ENCODE assay signal across 31 mouse cellular contexts in the genomic region with DNA sequence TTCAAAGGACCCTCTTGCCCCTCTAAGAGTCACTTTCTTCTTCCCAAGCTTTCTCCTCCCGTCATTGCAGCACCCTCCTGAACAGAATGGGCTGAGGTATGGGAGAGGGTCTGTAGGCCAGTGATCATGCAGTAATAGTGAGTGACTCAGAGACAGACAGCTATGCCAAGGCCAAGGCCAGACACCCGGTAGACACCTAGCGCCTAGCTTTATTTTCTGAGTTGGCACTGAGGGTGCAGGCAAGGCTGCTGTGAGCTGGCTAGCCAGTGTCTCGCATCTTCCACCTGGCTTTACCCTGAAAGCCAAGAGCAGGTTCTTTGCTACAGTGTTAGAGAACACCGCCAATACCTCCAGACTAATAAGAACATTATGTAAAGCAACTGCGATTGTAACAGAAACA. TPM values are rescaled to one million over a fixed set of nuclear protein-coding genes. Genes with fewer than 3 reads are reported as not detected.
A peak's percentile ranks its signal among the peaks of the same experiment; 100 is the strongest.
DNase-seq lines count a peak whose midpoint lies in the region; ATAC-seq and TF ChIP-seq lines count a peak whose summit lies in the region.
"Had no signal": no experiment of that assay in that cellular context is flagged by ENCODE, and none has a peak within 500 bp of the region (broad histone marks: within the 10 kb centered on the region; RNA-seq: fewer than 3 reads in every experiment).

No protein-coding gene starts in this region.

- H3K27ac ChIP-seq in hindbrain, postnatal 0 days = peak overlapping the region; percentile 36; the same call in 1 of the 2 replicates
- no peak overlapping the region for H3K27ac ChIP-seq in hindbrain, embryonic 14.5 days
- H3K27ac ChIP-seq: embryonic facial prominence, embryonic 13.5 days; forebrain, embryonic 13.5 days; kidney, embryonic 15.5 days; limb, embryonic 10.5 days; liver, embryonic 15.5 days; lung, embryonic 15.5 days; neural tube, embryonic 13.5 days had no signal

- no peaks in the 10 kb centered on the region for H3K27me3 ChIP-seq in hindbrain, postnatal 0 days (ENCODE audit: insufficient read depth, low read length)
- H3K27me3 ChIP-seq in hindbrain, embryonic 14.5 days (ENCODE audit: control insufficient read depth, insufficient read depth, low read length) = no peaks in the 10 kb centered on the region
- H3K27me3 ChIP-seq: embryonic facial prominence, embryonic 13.5 days; heart, embryonic 12.5 days; kidney, embryonic 15.5 days; liver, embryonic 15.5 days; lung, embryonic 15.5 days; neural tube, embryonic 13.5 days had no signal

- peaks cover 7% of the 10 kb centered on the region; the same call in 1 of the 2 replicates for H3K4me1 ChIP-seq in hindbrain, postnatal 0 days (ENCODE audit: insufficient read depth, low read length)
- H3K4me1 ChIP-seq in hindbrain, embryonic 14.5 days (replicated peaks; ENCODE audit: control insufficient read depth, insufficient read depth, low read length) = 0 out of 2 replicates have a peak, but pooled peaks cover 7% of the 10 kb centered on the region
- H3K4me1 ChIP-seq: kidney, embryonic 15.5 days; limb, embryonic 10.5 days; liver, embryonic 15.5 days had no signal

- no peak for ATAC-seq in hindbrain, postnatal 0 days
- no peak for ATAC-seq in hindbrain, embryonic 14.5 days (ENCODE audit: low FRiP score)
- ATAC-seq: activated CD4-positive, CD25-positive, alpha-beta regulatory T cell, adult 4 months; forebrain, embryonic 13.5 days had no signal

- no peak for TF ChIP-seq CTCF in hindbrain, postnatal 0 days (IDR thresholded peaks at IDR 0.05; ENCODE audit: low read depth)

- H3K4me3 ChIP-seq in hindbrain, postnatal 0 days (ENCODE audit: low read length) = no peak overlapping the region
- no peak overlapping the region for H3K4me3 ChIP-seq in hindbrain, embryonic 14.5 days (replicated peaks; ENCODE audit: low read length)
- H3K4me3 ChIP-seq: embryonic facial prominence, embryonic 13.5 days; erythroblast, embryonic 14.5 days; forebrain, embryonic 13.5 days; heart, embryonic 12.5 days; kidney, embryonic 15.5 days; limb, embryonic 10.5 days; liver, embryonic 15.5 days; lung, embryonic 15.5 days; megakaryocyte, embryonic 14.5 days; neural tube, embryonic 13.5 days had no signal

- peak; percentile 69 to 79 for DNase-seq in adrenal gland, adult (ENCODE audit: inconsistent age in 2 of 2, low spot score in 1 of 2)
- DNase-seq in adrenal gland, postnatal 4 days (ENCODE audit: low spot score in 2 of 2) = no peak
- no peak for DNase-seq in hindbrain, postnatal 0 days (ENCODE audit: low spot score)
- no peak for DNase-seq in hindbrain, embryonic 14.5 days (ENCODE audit: low spot score)
- peak; percentile 73 for DNase-seq in brain, adult 2 months (ENCODE audit: low read depth, low spot score)
- DNase-seq in cerebellum, postnatal 14 days = peak; percentile 55 to 67
- DNase-seq in thymus, postnatal 14 days = no peak
- DNase-seq in layer of hippocampus, adult 8-10 months (ENCODE audit: low spot score in 2 of 2) = no peak
- DNase-seq: embryo, embryonic 11 days; heart, adult 18-20 months; heart, postnatal 14 days; kidney, adult 11 months; kidney, postnatal 36 days; layer of hippocampus, adult 9-11 months; liver; lung, postnatal 36 days; midbrain, embryonic 14.5 days; retina, postnatal 1 day; right cerebral cortex, postnatal 4 days; thymus, adult 18-20 months had no signal

- WGBS in hindbrain, postnatal 0 days = 78% methylated on average over 6 of the region's 6 CpGs
- 88% methylated on average over 6 of the region's 6 CpGs for WGBS in hindbrain, embryonic 14.5 days

- no peak overlapping the region for H3K9ac ChIP-seq in hindbrain, postnatal 0 days (replicated peaks; ENCODE audit: low read length)
- no peak overlapping the region for H3K9ac ChIP-seq in hindbrain, embryonic 14.5 days
- H3K9ac ChIP-seq: embryonic facial prominence, embryonic 13.5 days; forebrain, embryonic 13.5 days; heart, embryonic 12.5 days; kidney, embryonic 15.5 days; liver, embryonic 15.5 days; lung, embryonic 15.5 days; neural tube, embryonic 13.5 days had no signal

- H3K9me3 ChIP-seq in hindbrain, postnatal 0 days (ENCODE audit: low read length) = no peaks in the 10 kb centered on the region
- no peaks in the 10 kb centered on the region for H3K9me3 ChIP-seq in hindbrain, embryonic 14.5 days (ENCODE audit: control insufficient read depth, low read length)
- H3K9me3 ChIP-seq: embryonic facial prominence, embryonic 13.5 days; forebrain, embryonic 13.5 days; kidney, embryonic 15.5 days; limb, embryonic 10.5 days; liver, embryonic 15.5 days; lung, embryonic 15.5 days; neural tube, embryonic 13.5 days had no signal

- no peaks in the 10 kb centered on the region for H3K36me3 ChIP-seq in hindbrain, postnatal 0 days (ENCODE audit: insufficient read depth, low read length)
- H3K36me3 ChIP-seq in hindbrain, embryonic 14.5 days (replicated peaks; ENCODE audit: control insufficient read depth, insufficient read depth) = no peaks in the 10 kb centered on the region
- H3K36me3 ChIP-seq: embryonic facial prominence, embryonic 13.5 days; heart, embryonic 12.5 days; kidney, embryonic 15.5 days; limb, embryonic 10.5 days; liver, embryonic 15.5 days; lung, embryonic 15.5 days; neural tube, embryonic 13.5 days had no signal

- no peak overlapping the region for H3K4me2 ChIP-seq in hindbrain, postnatal 0 days (ENCODE audit: low read depth, low read length)
- no peak overlapping the region for H3K4me2 ChIP-seq in hindbrain, embryonic 14.5 days (replicated peaks)
- H3K4me2 ChIP-seq: embryonic facial prominence, embryonic 13.5 days; forebrain, embryonic 13.5 days; heart, embryonic 12.5 days; kidney, embryonic 15.5 days; liver, embryonic 15.5 days; lung, embryonic 15.5 days; neural tube, embryonic 13.5 days had no signal

RNA-seq across cellular contexts. Expression of a gene that starts 33.4 kb away (rescaled TPM):
- 1 to 10 TPM; 2.7 to 4.3 TPM for total RNA-seq in adrenal gland, postnatal 4 days (2021)
- total RNA-seq in hindbrain, postnatal 0 days (2014; rRNA removed) = 1.4 and 4.2 TPM in 2 replicates
- polyA plus RNA-seq in hindbrain, postnatal 0 days (2015; fragmentation: Nextera tagmentation; extraction: Ambion mirVana) = 1.0 TPM in 2 replicates
- polyA plus RNA-seq in hindbrain, embryonic 14.5 days (2014; fragmentation: Nextera tagmentation; extraction: Ambion mirVana) = 3.3 and 3.5 TPM in 2 replicates
- 100 to 1,000 TPM; 309 to 327 (median 317) TPM for total RNA-seq in layer of hippocampus, adult 8-10 months (2022)
- polyA plus RNA-seq: activated CD4-positive, CD25-positive, alpha-beta regulatory T cell, adult 4 months; erythroblast, embryonic 14.5 days had no signal

Comparison
In these comparisons a context has a peak if more than half of its experiments do, and no peak if none do; other contexts are left out.
1. DNase-seq: peak in adrenal gland, adult (2 of 2), brain, adult 2 months (single experiment) and cerebellum, postnatal 14 days (2 of 2); none in adrenal gland, postnatal 4 days (0 of 2), hindbrain, postnatal 0 days (single experiment), hindbrain, embryonic 14.5 days (single experiment), thymus, postnatal 14 days (single experiment) and layer of hippocampus, adult 8-10 months (0 of 2).
2. RNA of a gene that starts 33.4 kb away (total RNA-seq): 309 to 327 TPM in layer of hippocampus, adult 8-10 months; 2.7 to 4.3 TPM in adrenal gland, postnatal 4 days and 1.4 to 4.2 TPM in hindbrain, postnatal 0 days; every median in the first group is over 10 times any median in the second.